8 mouse cellular contexts compared by ENCODE assay signal in the genomic region with DNA sequence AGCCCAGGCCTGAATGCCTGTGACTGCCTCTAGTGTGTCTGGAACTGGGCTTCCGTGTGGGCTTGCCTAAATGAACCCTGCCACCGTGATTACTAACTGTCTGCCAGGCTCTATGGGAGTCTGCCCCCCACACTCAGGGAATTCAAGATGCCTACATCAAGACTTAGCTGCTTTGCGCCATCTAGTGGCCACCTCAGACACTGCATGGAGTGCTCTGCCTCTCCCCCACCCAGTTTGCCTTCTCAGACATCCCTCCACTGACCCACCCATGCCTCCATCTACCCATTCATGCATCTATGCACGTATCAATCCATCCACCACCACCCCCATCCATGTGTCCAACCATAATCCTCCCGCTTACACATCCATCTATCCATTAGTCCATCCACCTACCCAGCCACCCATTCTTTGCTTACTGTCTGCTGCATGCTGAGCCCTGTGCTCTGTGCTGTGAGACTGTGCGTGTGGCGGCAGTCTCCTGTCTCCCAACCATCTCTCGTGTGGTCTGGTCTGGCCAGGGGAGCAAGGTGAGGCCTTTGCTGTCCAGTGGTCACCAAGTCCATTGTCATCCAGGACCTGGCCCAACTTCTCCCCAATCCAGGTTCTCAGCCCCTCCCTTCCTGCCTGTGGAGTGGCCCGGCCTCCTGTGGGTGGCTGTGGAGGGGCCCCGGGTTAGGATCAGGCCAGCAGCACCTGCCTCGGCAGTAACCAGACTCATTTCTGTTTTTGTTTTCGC. TPM values are rescaled to one million over a fixed set of nuclear protein-coding genes. Genes with fewer than 3 reads are reported as not detected.
DNase-seq lines count a peak whose midpoint lies in the region; ATAC-seq and TF ChIP-seq lines count a peak whose summit lies in the region.

No protein-coding gene starts in this region.

- TF ChIP-seq POLR2A in liver, adult 2 months (IDR thresholded peaks at IDR 0.05; ENCODE audit: extremely low read depth, insufficient read depth, low read length): no peak
- TF ChIP-seq POLR2A in testis, adult 2 months (IDR thresholded peaks at IDR 0.05; ENCODE audit: control insufficient read depth, low read depth, low read length): no peak

- peak overlapping the region; percentile 1; the same call in 1 of the 2 replicates for H3K4me2 ChIP-seq in embryonic facial prominence, embryonic 11.5 days (ENCODE audit: low read depth, low read length)
- no peak overlapping the region for H3K4me2 ChIP-seq in kidney, postnatal 0 days (ENCODE audit: low read length)

- ATAC-seq in embryonic facial prominence, embryonic 11.5 days (replicated peaks; ENCODE audit: insufficient number of reproducible peaks, low FRiP score, low TSS enrichment, low read depth): no peak
- ATAC-seq in kidney, postnatal 0 days (replicated peaks; ENCODE audit: low FRiP score, low read depth): no peak

- peaks cover 7% of the 10 kb centered on the region for H3K27me3 ChIP-seq in embryonic facial prominence, embryonic 11.5 days (ENCODE audit: control insufficient read depth, insufficient read depth, low read length)
- peaks cover 100% of the 10 kb centered on the region for H3K27me3 ChIP-seq in heart, embryonic 10.5 days (ENCODE audit: insufficient read depth, poor library complexity, severe bottlenecking)
- peaks cover 2% of the 10 kb centered on the region; the same call in 1 of the 2 replicates for H3K27me3 ChIP-seq in kidney, postnatal 0 days (ENCODE audit: insufficient read depth, low read length)
- H3K27me3 ChIP-seq in liver, adult 2 months (ENCODE audit: control insufficient read depth, insufficient read depth, low read length): no peaks in the 10 kb centered on the region
- H3K27me3 ChIP-seq in testis, adult 2 months (ENCODE audit: control insufficient read depth, insufficient read depth, low read length): no peaks in the 10 kb centered on the region

- no peaks in the 10 kb centered on the region for H3K79me2 ChIP-seq in liver, adult 2 months (ENCODE audit: control insufficient read depth, insufficient read depth, low read length)

- WGBS in embryonic facial prominence, embryonic 11.5 days: 26% methylated on average over 12 of the region's 12 CpGs
- 27% methylated on average over 12 of the region's 12 CpGs for WGBS in heart, embryonic 10.5 days
- 24% methylated on average over 12 of the region's 12 CpGs for WGBS in kidney, postnatal 0 days
- WGBS in liver, adult 2 months: 36% methylated on average over 12 of the region's 12 CpGs

- DNase-seq in CD4-positive helper T cell, adult 2 months (ENCODE audit: low read depth, low spot score): peak; percentile 62
- peak; percentile 84 for DNase-seq in adrenal gland, postnatal 10 days
- peak; percentile 90 for DNase-seq in embryonic facial prominence, embryonic 11.5 days (ENCODE audit: low spot score)
- DNase-seq in heart, embryonic 10.5 days (ENCODE audit: low spot score): no peak
- peak; percentile 81 for DNase-seq in kidney, postnatal 0 days (ENCODE audit: low spot score)
- no peak for DNase-seq in liver, adult 2 months (ENCODE audit: extremely low read depth, low read depth, low spot score)
- DNase-seq in natural killer cell, adult 2 months (ENCODE audit: low spot score in 2 of 2): peak; percentile 46 to 65

- no peak overlapping the region for H3K9ac ChIP-seq in embryonic facial prominence, embryonic 11.5 days (replicated peaks; ENCODE audit: low read length)
- no peak overlapping the region for H3K9ac ChIP-seq in kidney, postnatal 0 days (ENCODE audit: low read depth, low read length)
- no peak overlapping the region for H3K9ac ChIP-seq in liver, adult 2 months (ENCODE audit: low read depth, low read length)

- H3K4me1 ChIP-seq in embryonic facial prominence, embryonic 11.5 days (ENCODE audit: control insufficient read depth, insufficient read depth, low read length): peaks cover 8% of the 10 kb centered on the region
- H3K4me1 ChIP-seq in heart, embryonic 10.5 days: peaks cover 56% of the 10 kb centered on the region
- no peaks in the 10 kb centered on the region; the same call in 1 of the 2 replicates for H3K4me1 ChIP-seq in kidney, postnatal 0 days (replicated peaks; ENCODE audit: insufficient read depth, low read length)
- no peaks in the 10 kb centered on the region for H3K4me1 ChIP-seq in liver, adult 2 months (ENCODE audit: control insufficient read depth, insufficient read depth, low read length)
- H3K4me1 ChIP-seq in testis, adult 2 months (ENCODE audit: control insufficient read depth, insufficient read depth, low read length): peaks cover 10% of the 10 kb centered on the region

- TF ChIP-seq CTCF in kidney, postnatal 0 days (IDR thresholded peaks at IDR 0.05; ENCODE audit: low read depth): peak; percentile 97
- peak; percentile 97 for TF ChIP-seq CTCF in liver, adult 2 months (IDR thresholded peaks at IDR 0.05; ENCODE audit: low read depth, low read length)
- peak; percentile 94; the same call in 1 of the 2 replicates for TF ChIP-seq CTCF in testis, adult 2 months (IDR thresholded peaks at IDR 0.05; ENCODE audit: control insufficient read depth, insufficient read depth, insufficient replicate concordance, low read depth, low read length)

- no peak overlapping the region for H3K4me3 ChIP-seq in embryonic facial prominence, embryonic 11.5 days (ENCODE audit: low read depth, low read length)
- peak overlapping the region; percentile 45; the same call in 1 of the 2 replicates for H3K4me3 ChIP-seq in heart, embryonic 10.5 days
- no peak overlapping the region for H3K4me3 ChIP-seq in kidney, postnatal 0 days (replicated peaks; ENCODE audit: low read depth, low read length)
- H3K4me3 ChIP-seq in liver, adult 2 months (ENCODE audit: insufficient read depth, low read depth, low read length): no peak overlapping the region
- H3K4me3 ChIP-seq in testis, adult 2 months (ENCODE audit: control insufficient read depth, low read depth, low read length): no peak overlapping the region

- no peak overlapping the region for H3K27ac ChIP-seq in embryonic facial prominence, embryonic 11.5 days (replicated peaks; ENCODE audit: low read depth, low read length)
- H3K27ac ChIP-seq in heart, embryonic 10.5 days: no peak overlapping the region
- H3K27ac ChIP-seq in kidney, postnatal 0 days: no peak overlapping the region
- H3K27ac ChIP-seq in liver, adult 2 months (replicated peaks; ENCODE audit: insufficient read depth, low read depth, low read length): no peak overlapping the region
- H3K27ac ChIP-seq in testis, adult 2 months (ENCODE audit: control insufficient read depth, insufficient read depth, low read depth, low read length): no peak overlapping the region

- H3K36me3 ChIP-seq in embryonic facial prominence, embryonic 11.5 days (replicated peaks; ENCODE audit: control insufficient read depth, insufficient read depth, low read depth, low read length): no peaks in the 10 kb centered on the region
- H3K36me3 ChIP-seq in heart, embryonic 10.5 days: no peaks in the 10 kb centered on the region
- H3K36me3 ChIP-seq in kidney, postnatal 0 days (ENCODE audit: insufficient read depth, low read length): no peaks in the 10 kb centered on the region
- H3K36me3 ChIP-seq in liver, adult 2 months (ENCODE audit: control insufficient read depth, insufficient read depth, low read length): no peaks in the 10 kb centered on the region
- H3K36me3 ChIP-seq in testis, adult 2 months (ENCODE audit: control insufficient read depth, insufficient read depth, low read length): no peaks in the 10 kb centered on the region

- no peaks in the 10 kb centered on the region for H3K9me3 ChIP-seq in embryonic facial prominence, embryonic 11.5 days (replicated peaks; ENCODE audit: control insufficient read depth, low read length)
- no peaks in the 10 kb centered on the region for H3K9me3 ChIP-seq in heart, embryonic 10.5 days
- H3K9me3 ChIP-seq in kidney, postnatal 0 days (replicated peaks; ENCODE audit: low read length): no peaks in the 10 kb centered on the region

RNA-seq across cellular contexts. Expression of a gene that starts 58.3 kb away (rescaled TPM):
- 10 to 100 TPM; 31.3 to 48.5 TPM for total RNA-seq in adrenal gland, postnatal 10 days (2021)
- polyA plus RNA-seq in embryonic facial prominence, embryonic 11.5 days (2014; fragmentation: Nextera tagmentation; extraction: Ambion mirVana): 5.7 and 6.9 TPM in 2 replicates
- 6.7 and 8.0 TPM in 2 replicates for polyA plus RNA-seq in heart, embryonic 10.5 days (2016; fragmentation: Nextera tagmentation; extraction: Ambion mirVana)
- polyA plus RNA-seq in kidney, postnatal 0 days (2015; fragmentation: Nextera tagmentation; extraction: Ambion mirVana): 28.5 and 30.6 TPM in 2 replicates
- 2.9 and 5.2 TPM in 2 replicates for total RNA-seq in liver, adult 2 months (2014; rRNA removed)
- 5.8 and 11.5 TPM in 2 replicates for polyA plus RNA-seq in liver, adult 2 months (2012; rRNA removed)
- 20.8 and 27.9 TPM in 2 replicates for polyA plus RNA-seq in testis, adult 2 months (2012; rRNA removed)

Comparison
In these comparisons a context has a peak if more than half of its experiments do, and no peak if none do; other contexts are left out.
1. DNase-seq: peak in CD4-positive helper T cell, adult 2 months (single experiment), adrenal gland, postnatal 10 days (single experiment), embryonic facial prominence, embryonic 11.5 days (single experiment), kidney, postnatal 0 days (single experiment) and natural killer cell, adult 2 months (2 of 2); none in heart, embryonic 10.5 days (single experiment) and liver, adult 2 months (single experiment).
2. Peak in every context shown above with its lines, with median percentiles within 50 percentile points of each other: CTCF ChIP-seq.